Mouse (Mus musculus) embryo, embryonic 11 days (tissue): ENCODE data around the gene Hdac1.

Source experiments
- DNase-seq: peaks from one replicate; pipeline ENCODE4 v3.0.0-alpha.2; 2015

The Hdac1 gene

DNA sequence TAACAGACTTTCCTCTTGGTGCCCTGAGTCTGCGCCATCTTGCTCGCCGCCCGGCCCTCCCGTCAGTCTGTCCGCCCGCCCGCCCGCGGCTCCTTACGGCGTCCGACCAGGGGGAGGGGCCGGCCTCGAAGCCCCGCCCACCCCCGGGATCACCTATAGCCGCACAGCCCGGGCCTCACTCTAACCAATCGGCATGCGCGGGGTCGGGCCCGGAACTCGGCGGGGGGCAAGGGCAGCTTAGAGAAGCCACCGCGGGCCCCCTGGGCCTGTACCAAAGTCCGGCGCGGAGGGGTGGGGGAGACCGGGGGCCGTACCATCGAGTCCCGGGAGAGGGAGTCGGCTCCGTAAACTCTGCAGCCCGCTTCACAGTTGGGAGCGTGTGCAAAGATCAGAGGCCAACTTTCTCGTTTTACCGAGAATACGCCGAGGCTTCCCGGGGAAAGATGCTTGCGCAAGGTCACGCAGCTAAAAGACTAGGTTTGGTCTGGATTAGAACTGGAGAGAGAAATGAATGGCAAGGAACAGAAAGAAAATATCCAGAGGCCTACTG is at the start of gene Hdac1:
Hdac1 (minus strand) TSS at position 122 of the 550 bp plus-strand sequence.
- DNase-seq, result peak; percentile 100

DNA sequence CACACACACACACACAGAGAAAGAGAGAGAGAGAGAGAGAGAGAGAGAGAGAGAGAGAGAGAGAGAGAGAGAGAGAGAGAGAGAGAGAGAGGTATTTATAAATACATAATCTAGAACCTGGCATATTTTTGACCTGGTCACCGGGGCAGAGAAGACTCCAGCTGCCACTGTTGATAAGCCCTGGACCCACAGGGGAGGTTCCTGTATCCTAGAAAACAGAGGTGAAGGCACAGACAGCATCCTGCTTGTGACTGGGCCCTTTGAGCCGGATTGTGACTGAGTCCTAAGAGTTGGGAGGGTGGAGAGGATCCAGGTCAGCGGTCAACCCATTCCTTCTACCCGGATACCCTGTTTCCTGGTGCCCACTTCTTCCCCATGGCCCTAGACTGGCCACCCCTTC is 46.4 kb upstream of the Hdac1 start:
- no peak for DNase-seq

DNA sequence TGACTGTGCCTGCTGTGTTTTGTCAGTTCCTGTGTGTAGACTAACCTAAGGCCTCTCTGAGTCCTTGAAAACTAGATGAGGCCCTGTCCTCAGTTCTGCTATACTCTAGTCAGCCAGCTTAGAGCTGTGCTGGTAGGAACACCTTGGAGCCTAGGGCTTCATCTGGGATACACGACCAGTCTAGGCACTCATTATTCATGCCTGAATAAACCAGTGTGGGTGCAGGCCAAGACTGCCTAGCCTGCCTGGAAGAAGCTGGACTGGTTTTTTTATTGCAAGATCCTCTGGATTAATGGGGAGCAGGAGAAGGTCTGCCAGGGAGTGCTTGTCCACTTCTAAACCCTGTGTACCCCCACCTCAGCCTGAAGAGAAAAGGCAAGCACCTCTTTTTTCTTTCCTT is 44.4 kb upstream of the Hdac1 start:
- no peak for DNase-seq

DNA sequence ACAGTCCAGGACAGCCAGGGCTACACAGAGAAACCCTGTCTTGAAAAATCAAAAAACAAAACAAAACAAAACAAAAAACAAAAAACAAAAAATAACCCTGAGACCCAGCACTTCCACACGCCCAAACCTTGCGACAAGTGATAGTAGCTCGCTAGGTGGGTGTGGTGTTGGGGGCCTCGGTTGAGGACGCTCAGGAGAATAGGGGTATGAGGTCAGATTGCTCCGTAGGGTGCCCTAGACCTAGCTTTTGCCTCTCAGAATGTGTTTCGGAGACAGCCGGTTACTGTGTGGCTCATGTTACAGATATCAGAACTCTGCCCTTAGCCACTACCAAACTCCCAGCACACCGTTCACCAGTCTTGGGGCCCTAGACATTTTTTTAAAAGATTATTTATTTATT is 43.3 kb upstream of the Hdac1 start:
- no peak for DNase-seq

DNA sequence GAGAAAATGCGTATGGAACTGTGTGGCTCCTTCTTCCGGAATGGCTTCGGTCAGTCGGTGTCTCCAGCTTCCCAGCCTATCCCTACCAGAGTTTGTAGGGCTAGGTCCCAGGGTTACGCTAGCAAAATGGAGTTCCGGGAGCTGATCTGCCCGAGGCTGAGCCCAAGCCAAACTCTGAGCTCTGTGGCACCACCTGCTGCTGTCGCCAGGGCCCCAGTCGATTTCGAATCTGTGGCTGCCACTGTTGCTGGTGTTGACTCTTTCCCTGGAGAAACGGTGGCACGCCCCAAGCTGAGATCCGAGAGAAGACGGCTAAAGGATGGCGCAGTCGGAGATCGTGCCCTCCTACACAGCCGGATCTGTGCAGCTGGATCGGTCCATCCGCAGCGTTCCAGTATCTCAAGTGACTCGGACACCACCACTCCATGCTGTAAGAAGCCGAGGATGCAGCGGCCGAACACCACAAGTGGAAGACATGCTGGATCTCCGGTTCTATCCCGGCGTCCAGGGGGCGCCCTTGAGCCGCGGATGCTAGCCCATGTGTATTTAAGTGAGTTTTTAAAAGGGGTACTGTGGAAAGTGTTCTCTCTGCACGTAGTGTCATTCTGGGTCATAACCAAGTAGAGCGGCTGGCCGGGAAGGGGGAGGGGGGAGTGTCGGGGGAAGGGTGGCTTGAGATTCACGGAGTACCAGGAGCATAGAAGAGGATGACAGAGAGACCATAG is 42.5 kb upstream of the Hdac1 start:
- peak; percentile 90 for DNase-seq

DNA sequence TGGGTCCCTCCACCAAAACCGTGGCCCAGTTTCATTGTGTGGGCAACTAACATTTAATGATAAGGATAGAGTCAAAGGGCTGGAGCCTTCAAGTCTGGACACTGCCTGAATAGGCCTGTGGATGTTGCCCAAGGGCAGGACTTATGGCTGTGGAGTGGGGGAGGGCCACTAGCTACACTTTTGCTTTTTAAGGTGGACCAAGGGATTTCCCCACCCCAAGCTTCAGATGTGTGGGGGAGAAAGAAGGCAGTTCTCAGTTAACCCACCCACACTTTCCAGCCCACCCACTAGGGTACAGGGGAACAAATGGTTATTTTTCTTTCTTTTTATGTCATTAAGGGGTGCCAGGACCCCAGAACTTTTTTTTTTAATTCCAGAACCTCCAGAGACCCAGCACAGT is 41.9 kb upstream of the Hdac1 start:
- DNase-seq, result peak; percentile 30

DNA sequence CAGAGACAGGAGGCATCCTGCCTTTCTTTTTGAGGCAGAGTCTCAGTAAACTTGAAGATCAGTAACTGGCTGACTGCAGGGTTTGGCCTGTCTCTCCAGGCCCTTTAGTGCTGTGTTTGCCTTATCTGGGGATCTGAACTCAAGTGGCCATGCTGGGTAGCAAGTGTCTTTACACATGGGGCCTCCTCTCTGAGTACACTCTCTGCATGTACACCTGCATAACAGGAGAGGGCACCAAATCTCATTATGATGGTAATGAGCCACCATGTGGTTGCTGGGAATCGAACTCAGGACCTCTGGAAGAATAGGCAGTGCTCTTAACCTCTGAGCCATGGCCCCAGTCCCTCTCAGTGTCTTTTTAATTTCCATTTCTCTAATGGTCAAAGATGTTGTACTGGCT is 39.7 kb upstream of the Hdac1 start:
- DNase-seq, result no peak

DNA sequence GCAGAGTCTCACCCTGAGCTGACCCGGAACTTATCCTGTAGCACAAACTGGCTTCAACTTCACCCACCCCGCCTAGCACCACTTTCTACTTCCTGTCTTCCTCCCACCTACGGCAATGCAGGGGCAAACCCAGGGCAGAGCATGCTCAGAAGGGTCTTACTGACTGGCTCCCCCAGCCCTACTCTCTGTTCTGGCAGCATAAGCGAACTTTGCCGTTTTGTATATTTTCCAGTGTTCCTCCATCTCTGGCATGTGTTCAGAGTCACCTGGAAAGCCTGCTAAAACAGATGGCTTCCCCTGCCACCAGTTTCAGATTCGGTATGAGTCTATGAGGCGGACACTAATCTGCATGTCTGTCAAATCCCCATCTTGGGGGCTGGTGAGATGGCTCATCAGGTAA is 37.8 kb upstream of the Hdac1 start:
- DNase-seq, result no peak

DNA sequence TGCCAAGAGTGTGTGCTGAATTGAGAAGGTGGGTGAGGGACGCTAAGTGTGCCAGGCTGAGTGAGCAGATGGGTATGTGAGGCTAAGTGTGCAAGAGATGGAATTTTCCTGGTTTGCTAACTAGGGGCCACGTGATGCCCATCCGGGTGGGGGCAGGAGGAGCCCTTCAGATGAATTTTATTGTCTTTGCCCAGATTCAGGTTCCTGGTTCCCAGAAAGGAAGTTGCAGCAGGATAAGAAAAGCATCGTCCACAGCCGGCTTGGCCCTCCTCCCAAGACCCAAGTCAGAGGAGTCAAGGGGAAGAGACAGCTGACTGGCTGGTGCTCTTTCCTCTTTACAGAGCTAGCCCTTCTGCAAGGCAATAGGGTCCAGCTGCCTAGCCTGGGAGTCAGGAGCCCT is 36.0 kb upstream of the Hdac1 start, which contains the start of gene Fam167b:
Fam167b (minus strand) TSS at position 84 of the 400 bp plus-strand sequence.
- no peak for DNase-seq

DNA sequence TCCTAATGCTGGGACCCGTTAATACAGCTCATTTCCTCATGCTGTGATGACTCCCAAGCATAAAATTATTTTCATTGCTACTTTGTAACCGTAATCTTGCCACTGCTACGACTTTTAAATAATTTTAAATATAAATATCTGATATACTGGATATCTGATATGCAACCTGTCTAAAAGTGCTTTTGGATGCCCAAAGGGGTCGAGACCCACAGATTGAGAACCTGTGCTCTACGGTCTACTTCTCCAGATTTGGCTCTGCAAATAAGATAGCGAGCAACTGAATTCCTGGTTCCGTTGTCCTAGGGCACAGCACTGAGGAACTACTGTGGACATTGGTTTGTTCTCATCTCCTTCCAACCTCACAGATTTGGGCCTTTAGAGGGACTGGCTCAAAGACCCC is 35.2 kb upstream of the Hdac1 start:
- no peak for DNase-seq

DNA sequence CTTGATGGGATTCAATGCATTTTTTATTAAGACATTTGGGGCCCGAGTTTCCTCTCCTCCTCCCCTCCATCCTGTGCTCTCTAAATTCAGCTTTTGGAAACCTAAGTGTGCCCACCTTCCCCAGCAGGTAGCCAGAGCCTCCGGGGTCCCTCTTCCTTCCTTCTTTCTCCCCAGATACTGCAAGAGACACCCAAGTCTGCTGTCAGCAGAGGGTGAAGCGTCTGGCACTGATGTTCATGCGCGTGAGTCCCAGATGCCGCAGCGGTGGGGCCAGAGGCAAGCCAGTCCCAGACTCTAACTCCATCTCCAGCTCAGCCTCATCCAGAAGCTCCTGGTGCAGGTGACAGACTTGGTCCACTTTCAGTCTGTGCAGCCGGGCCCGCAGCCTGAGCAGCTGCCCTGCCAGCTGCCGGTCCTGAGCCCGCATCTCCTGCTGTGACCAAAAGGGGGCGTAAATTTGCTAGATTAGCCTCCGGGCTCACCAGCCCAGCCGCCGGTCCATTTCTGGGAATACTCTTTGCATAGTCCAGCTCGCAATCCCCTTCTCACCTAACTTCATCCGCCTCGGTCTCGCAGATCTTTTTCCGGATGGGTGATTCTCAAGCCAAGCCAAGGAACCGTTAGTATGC is 34.5 kb upstream of the Hdac1 start:
- peak; percentile 86 for DNase-seq

DNA sequence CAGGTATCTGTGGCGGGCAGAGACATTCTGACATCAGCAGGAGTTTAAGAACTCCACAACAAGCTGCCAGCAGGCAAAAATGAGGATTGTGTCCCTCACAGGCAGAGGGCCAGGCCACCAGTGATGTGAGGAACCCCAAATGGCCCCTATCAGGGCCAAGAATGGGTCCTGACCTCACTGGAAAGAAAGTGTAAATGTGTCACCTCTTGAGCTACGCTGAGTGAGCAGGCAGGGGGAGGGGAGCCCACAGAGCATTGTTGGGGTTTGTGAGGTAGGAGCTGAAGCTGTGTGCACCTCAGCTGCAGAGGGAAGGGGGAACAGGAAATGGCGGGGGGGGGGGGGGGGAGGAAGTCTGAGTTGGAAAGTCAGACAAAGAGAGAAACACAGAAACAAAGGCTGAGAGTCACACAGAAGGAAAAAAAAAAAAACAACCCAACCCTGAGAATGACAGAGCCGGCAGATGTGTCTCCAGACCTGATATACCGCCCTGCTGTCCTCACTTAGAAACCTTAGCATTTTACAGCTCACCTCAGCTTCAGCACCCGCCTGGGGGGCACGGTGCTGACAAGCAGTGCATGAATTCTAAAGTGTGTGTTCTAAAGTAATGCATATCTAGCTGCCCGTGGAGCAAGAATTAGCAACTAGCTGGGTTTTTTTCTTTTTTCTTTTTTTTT is 32.8 kb upstream of the Hdac1 start:
- DNase-seq, result peak; percentile 21

DNA sequence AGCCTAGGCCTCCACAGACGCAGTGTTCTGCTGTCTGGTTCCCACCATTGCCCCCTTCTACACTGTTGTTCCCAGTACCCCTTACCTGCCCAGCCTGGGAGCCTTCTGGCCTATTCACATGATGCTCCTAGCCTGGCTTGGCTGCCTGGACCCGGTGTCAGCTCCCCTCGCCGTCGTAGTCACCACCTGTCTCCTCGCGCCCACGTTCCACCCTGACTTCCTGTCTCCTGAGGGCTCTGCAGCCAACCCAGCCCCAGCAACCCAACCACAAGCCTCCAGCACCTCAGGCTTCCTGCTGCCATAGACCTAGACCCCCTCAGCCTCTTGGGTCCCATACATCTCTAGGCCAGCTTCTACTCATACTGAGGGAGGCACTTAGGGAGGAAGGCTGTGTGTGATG is 30.9 kb upstream of the Hdac1 start, which contains the start of gene Lck:
Lck (minus strand) TSS at position 212 of the 400 bp plus-strand sequence.
- no peak for DNase-seq

DNA sequence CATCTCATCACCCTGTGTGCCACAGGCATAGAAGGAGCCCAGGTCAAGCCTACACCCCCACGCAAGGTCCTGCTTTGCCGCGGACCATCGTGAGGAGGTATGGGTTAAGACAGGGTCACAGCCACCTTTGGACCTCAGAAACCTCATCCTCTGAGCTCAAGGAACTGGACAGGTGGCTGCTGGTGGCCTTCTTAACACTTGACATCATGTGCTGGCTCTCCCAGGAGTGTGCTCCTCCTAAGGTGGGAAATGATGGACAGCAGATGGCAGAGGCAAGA is 30.5 kb upstream of the Hdac1 start:
- no peak for DNase-seq

DNA sequence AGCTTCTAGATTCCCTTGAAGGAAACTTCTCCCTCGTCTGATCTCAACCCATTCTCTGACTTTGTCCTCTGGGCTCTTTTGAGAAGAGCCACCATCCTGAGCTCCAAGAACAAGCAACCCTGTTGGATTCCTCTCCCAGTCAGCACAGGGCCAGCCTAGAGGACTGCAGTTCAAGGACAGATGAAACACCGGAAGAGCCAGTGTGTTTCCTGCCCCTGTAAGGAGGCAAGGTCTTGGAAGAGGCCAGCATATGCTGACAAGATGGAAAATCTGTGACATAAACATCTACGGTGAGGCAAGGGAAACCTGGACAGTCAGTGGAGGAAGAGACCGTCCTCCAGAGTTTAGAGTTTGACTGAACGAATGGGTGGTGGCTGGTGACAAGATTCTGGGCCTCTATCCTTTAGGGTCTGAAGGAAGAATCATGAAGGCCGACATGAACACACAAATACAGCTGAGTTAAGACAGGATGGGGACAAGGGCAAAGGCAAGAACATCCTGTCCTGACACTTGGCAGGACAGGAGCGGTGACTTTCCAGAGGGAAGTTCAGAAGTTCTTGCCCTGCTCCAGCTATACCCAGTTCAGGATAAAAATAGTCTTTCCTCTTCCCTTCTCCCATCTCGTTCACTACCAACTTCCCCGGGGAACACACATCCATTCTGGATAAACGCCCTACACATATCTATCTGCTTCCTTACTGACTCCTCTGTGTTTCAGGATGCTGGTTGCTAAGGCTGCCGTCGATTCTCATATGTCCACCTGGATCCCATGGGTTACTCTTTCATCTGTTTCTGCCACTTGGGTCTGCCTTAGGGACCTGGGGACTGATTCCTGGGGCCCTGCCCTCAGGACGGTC is 30.0 kb upstream of the Hdac1 start:
- DNase-seq, result no peak

DNA sequence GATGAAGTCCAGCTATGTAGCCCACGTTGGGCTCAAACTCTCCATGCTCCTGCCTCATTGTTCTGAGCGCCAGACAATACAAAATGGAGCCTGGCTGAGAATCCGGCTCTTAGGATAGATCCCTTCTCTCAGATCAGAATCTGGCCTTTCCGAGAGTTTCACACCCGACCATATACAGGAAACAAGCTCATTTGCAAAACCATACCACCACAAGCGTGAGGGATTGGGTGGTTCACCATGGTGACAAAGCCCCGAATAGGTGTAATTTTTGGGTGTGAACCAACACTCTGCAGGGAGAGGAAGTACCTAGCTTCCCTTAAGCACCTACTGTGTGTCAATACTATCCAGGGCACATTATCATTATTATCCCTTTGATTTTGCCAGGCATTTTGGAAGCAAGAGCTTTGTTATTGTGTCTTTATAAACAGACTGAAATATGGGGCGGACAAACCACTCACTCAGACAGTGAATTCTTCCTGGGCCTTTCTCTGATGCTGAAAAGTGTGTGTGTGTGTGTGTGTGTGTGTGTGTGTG is 29.1 kb upstream of the Hdac1 start:
- DNase-seq, result no peak

DNA sequence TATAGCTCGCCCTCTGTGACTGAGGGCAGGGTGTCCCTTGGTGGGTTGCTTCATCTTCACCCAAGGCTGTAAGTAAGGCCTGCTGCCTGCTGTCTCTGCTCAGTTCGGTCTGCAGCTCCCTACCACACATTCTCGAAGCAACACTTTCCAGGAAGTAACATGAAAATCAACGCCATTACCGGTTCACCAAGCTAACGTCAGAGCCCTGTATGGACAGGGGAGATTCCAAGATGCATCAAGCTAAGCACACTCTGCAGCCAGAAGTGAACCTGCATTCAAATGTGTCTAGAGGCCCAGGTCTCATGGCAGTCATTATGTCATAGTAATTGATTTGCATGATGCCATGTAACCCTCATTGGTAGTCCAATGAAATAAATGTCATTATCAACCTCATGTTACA is 27.5 kb upstream of the Hdac1 start:
- no peak for DNase-seq

DNA sequence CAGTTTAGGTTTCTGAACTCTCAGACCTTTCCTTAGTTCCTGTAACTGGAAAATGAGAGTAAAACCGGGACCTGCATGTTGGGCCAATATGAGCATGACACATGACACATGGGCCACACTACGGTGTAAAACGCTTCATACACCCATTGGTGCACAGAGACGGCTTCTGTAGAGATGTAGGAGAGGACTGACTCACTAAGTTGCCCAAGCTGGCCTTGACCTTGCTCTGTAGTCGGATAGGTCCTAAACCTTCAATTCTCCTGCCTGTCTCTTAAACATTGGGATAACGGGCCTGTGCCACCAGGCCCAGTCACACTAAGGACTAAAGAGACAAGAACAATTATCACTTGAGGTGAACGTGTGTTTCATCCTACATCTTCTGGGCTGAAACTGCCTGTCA is 25.9 kb upstream of the Hdac1 start:
- no peak for DNase-seq

DNA sequence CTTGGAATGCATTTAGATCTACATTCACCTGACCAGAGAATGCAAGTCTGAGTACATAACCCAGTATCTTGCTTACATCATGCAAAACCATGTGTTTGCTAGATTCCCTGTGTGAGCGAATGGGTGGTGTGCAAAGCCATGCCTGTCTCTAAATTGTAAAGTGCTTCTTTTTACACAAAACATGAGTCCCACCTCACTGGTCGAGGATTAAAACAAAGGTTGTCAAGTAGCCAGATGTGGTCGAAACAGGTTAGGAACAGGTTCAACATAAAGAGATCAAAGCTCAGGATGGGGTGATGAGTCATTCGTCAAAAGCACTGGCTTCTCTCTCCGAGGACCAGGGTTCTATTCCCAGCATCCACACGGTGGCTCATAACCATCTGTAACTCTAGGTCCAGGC is 22.6 kb upstream of the Hdac1 start:
- DNase-seq, result no peak

DNA sequence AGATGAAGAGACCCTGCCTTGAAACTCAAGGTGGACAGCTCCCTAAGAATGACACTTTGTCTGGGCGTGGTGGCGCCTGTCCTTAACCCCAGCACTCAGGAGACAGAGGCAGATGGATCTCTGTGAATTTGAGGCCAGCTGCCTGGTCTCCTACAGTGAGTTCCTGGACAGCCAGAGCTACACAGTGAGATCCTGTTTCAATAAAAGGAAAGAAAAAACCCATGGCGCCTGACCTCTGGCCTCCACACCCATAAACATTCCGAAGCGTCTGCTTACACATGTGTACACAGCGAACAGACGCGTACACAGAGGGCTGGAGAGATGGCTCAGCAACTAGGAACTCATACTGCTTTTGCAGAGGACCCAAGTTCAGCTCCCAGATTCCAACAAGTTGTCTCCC is 21.2 kb upstream of the Hdac1 start:
- peak; percentile 68 for DNase-seq

DNA sequence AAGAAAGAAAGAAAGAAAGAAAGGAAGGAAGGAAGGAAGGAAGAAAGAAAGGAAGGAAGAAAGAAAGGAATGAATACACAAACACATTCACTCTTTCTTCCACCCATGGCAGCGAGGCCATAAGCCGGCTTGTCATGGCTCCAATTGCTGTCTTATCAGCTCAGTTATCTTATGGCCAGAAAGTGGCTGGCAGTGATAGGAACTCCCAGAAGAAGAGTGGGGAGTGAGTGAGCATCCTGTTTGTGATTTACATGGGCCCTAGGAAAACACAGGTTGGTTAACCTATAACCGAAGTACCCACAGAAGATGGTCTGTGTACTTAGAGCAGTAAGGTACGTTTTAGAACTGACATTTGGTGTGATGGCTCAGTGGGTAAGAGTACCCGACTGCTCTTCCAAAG is 18.7 kb upstream of the Hdac1 start:
- no peak for DNase-seq

DNA sequence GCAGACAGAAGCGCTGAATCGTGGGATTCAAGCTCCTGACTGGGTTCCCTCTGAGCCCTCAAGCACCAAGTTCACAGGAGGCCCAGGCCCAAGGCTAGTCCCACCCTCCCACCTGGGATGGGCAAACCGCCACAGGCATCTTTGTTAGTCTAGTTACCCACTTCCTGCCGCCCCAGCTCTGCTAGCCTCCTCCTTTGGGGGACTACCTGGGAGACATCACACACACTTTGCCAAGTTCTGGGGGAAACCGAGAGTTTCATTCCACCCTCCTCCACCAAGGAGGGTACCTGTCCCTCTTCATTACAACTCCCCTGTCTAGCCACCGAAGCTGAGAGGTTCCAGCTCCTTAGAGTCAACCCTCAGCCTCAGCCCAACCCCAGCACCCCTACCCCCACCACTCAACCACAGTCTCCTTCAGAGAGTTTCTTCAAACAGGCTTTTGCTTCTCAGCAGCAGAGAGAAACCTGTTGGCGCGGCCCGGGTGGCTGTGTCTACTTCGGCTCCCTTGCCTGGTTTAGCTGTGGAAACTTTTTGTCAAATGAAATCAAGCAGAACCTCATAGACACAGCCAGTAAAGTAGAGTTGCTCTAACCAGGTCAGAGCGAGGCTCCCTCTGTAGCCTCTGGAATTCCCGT is 15.9 kb upstream of the Hdac1 start:
- DNase-seq, result no peak
